Mouse (Mus musculus): Measurements from ENCODE around the gene Adamts17.

- TF ChIP-seq CTCF (IDR thresholded peaks at IDR 0.05; ENCODE audit: low read depth, low read length) (no peak), GATA1 (IDR thresholded peaks at IDR 0.05; ENCODE audit: borderline replicate concordance, low read length) (no peak)
These were observed 148.9 kb downstream of the Adamts17 start for GRCm38 (mm10) chr7:66988441-66988840.
